Mouse (Mus musculus): ENCODE results near the gene Fmo5. TPM values are rescaled to one million over a fixed set of nuclear protein-coding genes. Genes with fewer than 3 reads are reported as not detected.
A peak's percentile ranks its signal among the peaks of the same experiment; 100 is the strongest.

Gene Fmo5
- polyA plus RNA-seq, 1 experiment from 2014 or later, result 0.94 TPM

GRCm38 (mm10) chr3:97658426-97659193 is 30.0 kb downstream of the Fmo5 start:
- no peaks in the 10 kb centered on the region for H3K9me3 ChIP-seq (ENCODE audit: control insufficient read depth, low read length)
- H3K36me3 ChIP-seq (ENCODE audit: control insufficient read depth, insufficient read depth, low read length), result no peaks in the 10 kb centered on the region
- no peak overlapping the region for H3K27ac ChIP-seq (ENCODE audit: low read depth, low read length)
- ATAC-seq (ENCODE audit: insufficient read depth, low FRiP score, low TSS enrichment) (peak; percentile 64; the same call in 1 of the 2 replicates), DNase-seq (ENCODE audit: low spot score) (no peak)
- H3K27me3 ChIP-seq (ENCODE audit: control insufficient read depth, insufficient read depth, low read length), result no peaks in the 10 kb centered on the region
- H3K4me3 ChIP-seq (ENCODE audit: low read depth, low read length), result peak overlapping the region; percentile 69
- H3K9ac ChIP-seq (ENCODE audit: low read length), result peak overlapping the region; percentile 70
- 2% methylated on average over 49 of the region's 50 CpGs for WGBS
- H3K4me1 ChIP-seq (ENCODE audit: control insufficient read depth, insufficient read depth, low read length), result peaks cover 10% of the 10 kb centered on the region
- peak overlapping the region; percentile 56 for H3K4me2 ChIP-seq (ENCODE audit: low read depth)

- Histone ChIP-seq H3K4me2 (ENCODE audit: low read depth) (no peak overlapping the region), H3K4me1 (ENCODE audit: control insufficient read depth, insufficient read depth, low read length) (peaks cover 10% of the 10 kb centered on the region), H3K4me3 (ENCODE audit: low read depth, low read length) (no peak overlapping the region), H3K27me3 (ENCODE audit: control insufficient read depth, insufficient read depth, low read length) (no peaks in the 10 kb centered on the region), H3K9me3 (ENCODE audit: control insufficient read depth, low read length) (no peaks in the 10 kb centered on the region), H3K27ac (ENCODE audit: low read depth, low read length) (no peak overlapping the region), H3K9ac (ENCODE audit: low read length) (no peak overlapping the region), H3K36me3 (ENCODE audit: control insufficient read depth, insufficient read depth, low read length) (no peaks in the 10 kb centered on the region)
- ATAC-seq (ENCODE audit: insufficient read depth, low FRiP score, low TSS enrichment) (no peak), DNase-seq (ENCODE audit: low spot score) (no peak)
- 79% methylated on average over 7 of the region's 7 CpGs for WGBS
Observed at GRCm38 (mm10) chr3:97659746-97660145, 31.1 kb downstream of the Fmo5 start.

- no peak overlapping the region for H3K27ac ChIP-seq (ENCODE audit: low read depth, low read length)
- ATAC-seq (ENCODE audit: insufficient read depth, low FRiP score, low TSS enrichment) (no peak), DNase-seq (ENCODE audit: low spot score) (no peak)
- peaks cover 10% of the 10 kb centered on the region for H3K4me1 ChIP-seq (ENCODE audit: control insufficient read depth, insufficient read depth, low read length)
- H3K4me3 ChIP-seq (ENCODE audit: low read depth, low read length), result no peak overlapping the region
- H3K36me3 ChIP-seq (ENCODE audit: control insufficient read depth, insufficient read depth, low read length), result no peaks in the 10 kb centered on the region
- no peak overlapping the region for H3K9ac ChIP-seq (ENCODE audit: low read length)
- H3K4me2 ChIP-seq (ENCODE audit: low read depth), result no peak overlapping the region
- H3K9me3 ChIP-seq (ENCODE audit: control insufficient read depth, low read length), result no peaks in the 10 kb centered on the region
- 83% methylated on average over 8 of the region's 8 CpGs for WGBS
- no peaks in the 10 kb centered on the region for H3K27me3 ChIP-seq (ENCODE audit: control insufficient read depth, insufficient read depth, low read length)
Observed at GRCm38 (mm10) chr3:97661206-97661605, 32.6 kb downstream of the Fmo5 start.

- DNase-seq (ENCODE audit: low spot score) (no peak), ATAC-seq (ENCODE audit: insufficient read depth, low FRiP score, low TSS enrichment) (no peak)
- no peak overlapping the region for H3K27ac ChIP-seq (ENCODE audit: low read depth, low read length)
- H3K4me3 ChIP-seq (ENCODE audit: low read depth, low read length), result no peak overlapping the region
- H3K36me3 ChIP-seq (ENCODE audit: control insufficient read depth, insufficient read depth, low read length), result no peaks in the 10 kb centered on the region
- no peak overlapping the region for H3K9ac ChIP-seq (ENCODE audit: low read length)
- H3K9me3 ChIP-seq (ENCODE audit: control insufficient read depth, low read length), result no peaks in the 10 kb centered on the region
- no peaks in the 10 kb centered on the region for H3K4me1 ChIP-seq (ENCODE audit: control insufficient read depth, insufficient read depth, low read length)
- 92% methylated on average over 9 of the region's 9 CpGs for WGBS
- no peaks in the 10 kb centered on the region for H3K27me3 ChIP-seq (ENCODE audit: control insufficient read depth, insufficient read depth, low read length)
- H3K4me2 ChIP-seq (ENCODE audit: low read depth), result no peak overlapping the region
Observed at GRCm38 (mm10) chr3:97665525-97665924, 36.9 kb downstream of the Fmo5 start.

GRCm38 (mm10) chr3:97666154-97666553 is 37.5 kb downstream of the Fmo5 start:
- Histone ChIP-seq H3K4me1 (ENCODE audit: control insufficient read depth, insufficient read depth, low read length) (no peaks in the 10 kb centered on the region), H3K27me3 (ENCODE audit: control insufficient read depth, insufficient read depth, low read length) (no peaks in the 10 kb centered on the region), H3K27ac (ENCODE audit: low read depth, low read length) (no peak overlapping the region), H3K36me3 (ENCODE audit: control insufficient read depth, insufficient read depth, low read length) (no peaks in the 10 kb centered on the region), H3K9me3 (ENCODE audit: control insufficient read depth, low read length) (no peaks in the 10 kb centered on the region), H3K4me2 (ENCODE audit: low read depth) (no peak overlapping the region), H3K4me3 (ENCODE audit: low read depth, low read length) (no peak overlapping the region), H3K9ac (ENCODE audit: low read length) (no peak overlapping the region)
- DNase-seq (ENCODE audit: low spot score) (no peak), ATAC-seq (ENCODE audit: insufficient read depth, low FRiP score, low TSS enrichment) (no peak)
- WGBS, result 84% methylated on average over 8 of the region's 8 CpGs

GRCm38 (mm10) chr3:97667093-97667675 is 38.6 kb downstream of the Fmo5 start:
- Histone ChIP-seq H3K4me3 (ENCODE audit: low read depth, low read length) (no peak overlapping the region), H3K9me3 (ENCODE audit: control insufficient read depth, low read length) (no peaks in the 10 kb centered on the region), H3K36me3 (ENCODE audit: control insufficient read depth, insufficient read depth, low read length) (no peaks in the 10 kb centered on the region), H3K4me2 (ENCODE audit: low read depth) (no peak overlapping the region), H3K27me3 (ENCODE audit: control insufficient read depth, insufficient read depth, low read length) (no peaks in the 10 kb centered on the region), H3K9ac (ENCODE audit: low read length) (no peak overlapping the region), H3K4me1 (ENCODE audit: control insufficient read depth, insufficient read depth, low read length) (no peaks in the 10 kb centered on the region), H3K27ac (ENCODE audit: low read depth, low read length) (no peak overlapping the region)
- DNase-seq (ENCODE audit: low spot score) (no peak), ATAC-seq (ENCODE audit: insufficient read depth, low FRiP score, low TSS enrichment) (no peak)
- 91% methylated on average over 14 of the region's 14 CpGs for WGBS

- Histone ChIP-seq H3K27ac (ENCODE audit: low read depth, low read length) (no peak within 1 kb of the TSS), H3K4me2 (ENCODE audit: low read depth) (no peak within 1 kb of the TSS), H3K36me3 (ENCODE audit: control insufficient read depth, insufficient read depth, low read length) (no peaks in the 10 kb centered on the region), H3K27me3 (ENCODE audit: control insufficient read depth, insufficient read depth, low read length) (no peaks in the 10 kb centered on the region), H3K9me3 (ENCODE audit: control insufficient read depth, low read length) (no peaks in the 10 kb centered on the region), H3K9ac (ENCODE audit: low read length) (no peak within 1 kb of the TSS), H3K4me1 (ENCODE audit: control insufficient read depth, insufficient read depth, low read length) (no peaks in the 10 kb centered on the region), H3K4me3 (ENCODE audit: low read depth, low read length) (no peak within 1 kb of the TSS)
- ATAC-seq (ENCODE audit: insufficient read depth, low FRiP score, low TSS enrichment) (no peak), DNase-seq (ENCODE audit: low spot score) (no peak)
- WGBS, result 94% methylated on average over 7 of the region's 7 CpGs
Observed at GRCm38 (mm10) chr3:97674644-97675110, 46.1 kb downstream of the Fmo5 start, which contains the start of gene Gm17651. TSS of gene Gm17651 (minus strand) at chr3:97674694.

GRCm38 (mm10) chr3:97676126-97676525 is 47.5 kb downstream of the Fmo5 start:
- no peaks in the 10 kb centered on the region for H3K27me3 ChIP-seq (ENCODE audit: control insufficient read depth, insufficient read depth, low read length)
- H3K9me3 ChIP-seq (ENCODE audit: control insufficient read depth, low read length), result no peaks in the 10 kb centered on the region
- H3K4me2 ChIP-seq (ENCODE audit: low read depth), result no peak overlapping the region
- H3K27ac ChIP-seq (ENCODE audit: low read depth, low read length), result no peak overlapping the region
- no peaks in the 10 kb centered on the region for H3K4me1 ChIP-seq (ENCODE audit: control insufficient read depth, insufficient read depth, low read length)
- 92% methylated on average over 3 of the region's 3 CpGs for WGBS
- ATAC-seq (ENCODE audit: insufficient read depth, low FRiP score, low TSS enrichment) (no peak), DNase-seq (ENCODE audit: low spot score) (no peak)
- no peak overlapping the region for H3K9ac ChIP-seq (ENCODE audit: low read length)
- H3K4me3 ChIP-seq (ENCODE audit: low read depth, low read length), result no peak overlapping the region
- no peaks in the 10 kb centered on the region for H3K36me3 ChIP-seq (ENCODE audit: control insufficient read depth, insufficient read depth, low read length)

GRCm38 (mm10) chr3:97678416-97678815 is 49.8 kb downstream of the Fmo5 start:
- Histone ChIP-seq H3K36me3 (ENCODE audit: control insufficient read depth, insufficient read depth, low read length) (no peaks in the 10 kb centered on the region), H3K9ac (ENCODE audit: low read length) (no peak overlapping the region), H3K9me3 (ENCODE audit: control insufficient read depth, low read length) (no peaks in the 10 kb centered on the region), H3K4me3 (ENCODE audit: low read depth, low read length) (no peak overlapping the region), H3K27ac (ENCODE audit: low read depth, low read length) (no peak overlapping the region), H3K27me3 (ENCODE audit: control insufficient read depth, insufficient read depth, low read length) (0 out of 2 replicates have a peak, but pooled peaks cover 3% of the 10 kb centered on the region), H3K4me1 (ENCODE audit: control insufficient read depth, insufficient read depth, low read length) (0 out of 2 replicates have a peak, but pooled peaks cover 5% of the 10 kb centered on the region), H3K4me2 (ENCODE audit: low read depth) (no peak overlapping the region)
- no peak for ATAC-seq (ENCODE audit: insufficient read depth, low FRiP score, low TSS enrichment)
- WGBS, result 90% methylated on average over 3 of the region's 3 CpGs
- DNase-seq (ENCODE audit: low spot score), result no peak
